Mouse (Mus musculus) C2C12 (cell line): ENCODE results near the gene Nrcam.

Experiments
- CEBPB ChIP-seq: IDR thresholded peaks from one replicate; pipeline ENCODE4 v1.6.1; 2011; ENCODE audit warnings: low read depth, mild to moderate bottlenecking, control low read depth, moderate library complexity
- CTCF ChIP-seq: IDR thresholded peaks from one replicate; pipeline ENCODE4 v1.5.1; 2011; ENCODE audit not compliant: control insufficient read depth, insufficient read depth, insufficient read length
- FOSL1 ChIP-seq: IDR thresholded peaks from one replicate; pipeline ENCODE4 v1.8.0; 2011; ENCODE audit warnings: mild to moderate bottlenecking, low read length; ENCODE audit not compliant: poor library complexity, insufficient read depth, severe bottlenecking
- MAX ChIP-seq: IDR thresholded peaks from one replicate; pipeline ENCODE4 v1.6.1; 2011; ENCODE audit warnings: mild to moderate bottlenecking, control low read depth
- MYOD1 ChIP-seq: IDR thresholded peaks from one replicate; pipeline ENCODE4 v1.6.1; 2011; ENCODE audit warnings: low read depth; ENCODE audit not compliant: control insufficient read depth, insufficient read length
- MYOG ChIP-seq: IDR thresholded peaks from one replicate; pipeline ENCODE4 v1.6.1; 2011; ENCODE audit not compliant: control insufficient read depth, insufficient read length; ENCODE audit errors: extremely low read depth
- USF1 ChIP-seq: IDR thresholded peaks from one replicate; pipeline ENCODE4 v1.6.1; 2011; ENCODE audit warnings: low read depth, mild to moderate bottlenecking, control low read depth, moderate library complexity

GRCm38 (mm10) chr12:44498872-44499271 lies 170.2 kb downstream of the Nrcam start:
- TF ChIP-seq CTCF (no peak), USF1 (no peak), FOSL1 (no peak), MYOD1 (no peak), MAX (no peak), CEBPB (no peak), MYOG (no peak)
